Mouse (Mus musculus) myocyte (in vitro differentiated cells): ENCODE results near the gene Cfap100. TPM values are rescaled to one million over a fixed set of nuclear protein-coding genes. Genes with fewer than 3 reads are reported as not detected.
A peak's percentile ranks its signal among the peaks of the same experiment; 100 is the strongest.

Experiments
- H3K27me3 ChIP-seq: one replicate; pipeline ENCODE4 v1.6.1; 2011; ENCODE audit not compliant: control insufficient read depth, insufficient read depth, insufficient read length
- H3K36me3 ChIP-seq: one replicate; pipeline ENCODE4 v1.6.1; 2011; ENCODE audit not compliant: control insufficient read depth, insufficient read depth
- H3K4me2 ChIP-seq: one replicate; pipeline ENCODE4 v1.6.1; 2011; ENCODE audit warnings: low read depth, control low read depth
- H3K4me3 ChIP-seq: one replicate; pipeline ENCODE4 v1.5.1; 2011; ENCODE audit warnings: mild to moderate bottlenecking, control low read depth, moderate library complexity
- H3K79me2 ChIP-seq: one replicate; pipeline ENCODE4 v1.6.1; 2011; ENCODE audit not compliant: control insufficient read depth, insufficient read depth
- H3ac ChIP-seq: one replicate; pipeline ENCODE4 v1.6.1; 2011; ENCODE audit not compliant: control insufficient read depth, insufficient read length
- CEBPB ChIP-seq: IDR thresholded peaks from 2 replicates; pipeline ENCODE4 v1.6.1; 2011; ENCODE audit warnings: mild to moderate bottlenecking, moderate library complexity; ENCODE audit not compliant: poor library complexity, insufficient read depth, severe bottlenecking
- E2F4 ChIP-seq: IDR thresholded peaks from one replicate; pipeline ENCODE4 v1.6.1; 2011; ENCODE audit warnings: mild to moderate bottlenecking, control low read depth, moderate library complexity; ENCODE audit not compliant: insufficient read depth
- MAX ChIP-seq: IDR thresholded peaks from one replicate; pipeline ENCODE4 v1.6.1; 2011; ENCODE audit warnings: low read depth, mild to moderate bottlenecking, control low read depth
- MYOD1 ChIP-seq, 3 experiments: IDR thresholded peaks; one replicate each; pipeline ENCODE4 v1.6.1; 2011; ENCODE audit warnings: control low read depth in 2 of 3, low read depth in 2 of 3, mild to moderate bottlenecking in 2 of 3, moderate library complexity in 1 of 3; ENCODE audit not compliant: insufficient read length in 2 of 3, control insufficient read depth in 1 of 3
- MYOG ChIP-seq, 3 experiments: IDR thresholded peaks; one replicate each; pipeline ENCODE4 v1.6.1; 2011; ENCODE audit warnings: control low read depth in 2 of 3, low read depth in 2 of 3, mild to moderate bottlenecking in 2 of 3; ENCODE audit not compliant: insufficient read length in 2 of 3, control insufficient read depth in 1 of 3, insufficient read depth in 1 of 3
- POLR2A ChIP-seq: IDR thresholded peaks from one replicate; pipeline ENCODE4 v1.6.1; 2011; ENCODE audit warnings: low read depth, mild to moderate bottlenecking, control low read depth, moderate library complexity; ENCODE audit not compliant: insufficient read length
- POLR2AphosphoS2 ChIP-seq: IDR thresholded peaks from one replicate; pipeline ENCODE4 v1.6.1; 2011; ENCODE audit warnings: low read depth, control low read depth; ENCODE audit not compliant: insufficient read length
- REST ChIP-seq: IDR thresholded peaks from one replicate; pipeline ENCODE4 v1.6.1; 2011; ENCODE audit warnings: mild to moderate bottlenecking, control low read depth, moderate library complexity; ENCODE audit not compliant: insufficient read depth, insufficient read length
- SRF ChIP-seq: IDR thresholded peaks from one replicate; pipeline ENCODE4 v1.6.1; 2011; ENCODE audit warnings: low read depth; ENCODE audit not compliant: control insufficient read depth, insufficient read length
- TCF12 ChIP-seq: IDR thresholded peaks from one replicate; pipeline ENCODE4 v1.6.1; 2011; ENCODE audit warnings: mild to moderate bottlenecking, control low read depth; ENCODE audit not compliant: poor library complexity, insufficient read depth, severe bottlenecking
- TCF3 ChIP-seq: IDR thresholded peaks from one replicate; pipeline ENCODE4 v1.6.1; 2011; ENCODE audit warnings: low read depth, control low read depth; ENCODE audit not compliant: insufficient read length
- USF1 ChIP-seq: IDR thresholded peaks from one replicate; pipeline ENCODE4 v1.6.1; 2011; ENCODE audit warnings: low read depth, mild to moderate bottlenecking, control low read depth, moderate library complexity
- polyA plus RNA-seq: library from polyadenylated mRNA; unstranded; fragments of >200 nt; fragmentation: generic; extraction: Trizol; gene quantifications from one replicate; pipeline ENCODE4 v1.2.1, GENCODE M21; 2012; ENCODE audit warnings: missing spikeins

The Cfap100 gene
- polyA plus RNA-seq, 1 experiment, result 0.02 TPM

- Histone ChIP-seq H3ac (no peak overlapping the region), H3K4me2 (no peak overlapping the region), H3K36me3 (no peaks in the 10 kb centered on the region), H3K4me3 (peak overlapping the region; percentile 18), H3K79me2 (no peaks in the 10 kb centered on the region), H3K27me3 (peaks cover 35% of the 10 kb centered on the region)
- TF ChIP-seq MYOG (IDR thresholded peaks at IDR 0.05; ENCODE audit: control insufficient read depth in 1 of 3, insufficient read depth in 1 of 3, insufficient read length in 2 of 3, low read depth in 2 of 3) (no peak), POLR2AphosphoS2 (no peak), USF1 (no peak), POLR2A (no peak), REST (no peak), SRF (no peak), TCF3 (no peak), MYOD1 (IDR thresholded peaks at IDR 0.05; ENCODE audit: control insufficient read depth in 1 of 3, insufficient read length in 2 of 3, low read depth in 2 of 3) (no peak), TCF12 (no peak), CEBPB (no peak), MAX (no peak), E2F4 (no peak)
These were observed 40.4 kb upstream of the Cfap100 start for GRCm38 (mm10) chr6:90469041-90469440.

- no peaks in the 10 kb centered on the region for H3K36me3 ChIP-seq
- no peak overlapping the region for H3ac ChIP-seq
- H3K4me2 ChIP-seq, result peak overlapping the region; percentile 38
- peak overlapping the region; percentile 18 for H3K4me3 ChIP-seq
- peaks cover 33% of the 10 kb centered on the region for H3K27me3 ChIP-seq
- no peaks in the 10 kb centered on the region for H3K79me2 ChIP-seq
- TF ChIP-seq E2F4 (no peak), SRF (no peak)
These were observed 39.6 kb upstream of the Cfap100 start for GRCm38 (mm10) chr6:90468216-90468615.

- Histone ChIP-seq H3K4me2 (peak overlapping the region; percentile 60), H3K27me3 (peaks cover 33% of the 10 kb centered on the region), H3K79me2 (no peaks in the 10 kb centered on the region), H3ac (no peak overlapping the region), H3K4me3 (peak overlapping the region; percentile 18), H3K36me3 (no peaks in the 10 kb centered on the region)
- TF ChIP-seq POLR2AphosphoS2 (no peak), CEBPB (no peak), MYOG (IDR thresholded peaks at IDR 0.05; ENCODE audit: control insufficient read depth in 1 of 3, insufficient read depth in 1 of 3, insufficient read length in 2 of 3, low read depth in 2 of 3) (no peak), TCF12 (no peak), POLR2A (no peak), SRF (no peak), MYOD1 (IDR thresholded peaks at IDR 0.05; ENCODE audit: control insufficient read depth in 1 of 3, insufficient read length in 2 of 3, low read depth in 2 of 3) (no peak), USF1 (no peak), REST (no peak), E2F4 (no peak)
These were observed 38.3 kb upstream of the Cfap100 start for GRCm38 (mm10) chr6:90466847-90467410.

GRCm38 (mm10) chr6:90466079-90466478, 37.5 kb upstream of the Cfap100 start:
- H3K36me3 ChIP-seq, result no peaks in the 10 kb centered on the region
- H3K4me2 ChIP-seq, result peak overlapping the region; percentile 60
- peaks cover 36% of the 10 kb centered on the region for H3K27me3 ChIP-seq
- no peaks in the 10 kb centered on the region for H3K79me2 ChIP-seq
- TF ChIP-seq POLR2A, result peak; percentile 71
- TF ChIP-seq REST, result no peak
- TF ChIP-seq E2F4, result no peak
- no peak for TF ChIP-seq MAX
- no peak for TF ChIP-seq MYOG (IDR thresholded peaks at IDR 0.05; ENCODE audit: control insufficient read depth in 1 of 3, insufficient read depth in 1 of 3, insufficient read length in 2 of 3, low read depth in 2 of 3)
- TF ChIP-seq MYOD1 (IDR thresholded peaks at IDR 0.05; ENCODE audit: control insufficient read depth in 1 of 3, insufficient read length in 2 of 3, low read depth in 2 of 3), result no peak
- TF ChIP-seq TCF12, result no peak
- peak; percentile 55 for TF ChIP-seq POLR2AphosphoS2
- TF ChIP-seq SRF, result no peak
- TF ChIP-seq TCF3, result no peak
- TF ChIP-seq CEBPB, result peak; percentile 96
- no peak for TF ChIP-seq USF1
- peak overlapping the region; percentile 18 for H3K4me3 ChIP-seq
- no peak overlapping the region for H3ac ChIP-seq

GRCm38 (mm10) chr6:90465028-90465640, 36.5 kb upstream of the Cfap100 start:
- H3ac ChIP-seq, result no peak overlapping the region
- H3K36me3 ChIP-seq, result no peaks in the 10 kb centered on the region
- no peaks in the 10 kb centered on the region for H3K79me2 ChIP-seq
- peak overlapping the region; percentile 18 for H3K4me3 ChIP-seq
- H3K4me2 ChIP-seq, result peak overlapping the region; percentile 60
- TF ChIP-seq USF1 (no peak), MYOD1 (IDR thresholded peaks at IDR 0.05; ENCODE audit: control insufficient read depth in 1 of 3, insufficient read length in 2 of 3, low read depth in 2 of 3) (no peak), E2F4 (no peak), TCF12 (no peak), CEBPB (no peak), MYOG (IDR thresholded peaks at IDR 0.05; ENCODE audit: control insufficient read depth in 1 of 3, insufficient read depth in 1 of 3, insufficient read length in 2 of 3, low read depth in 2 of 3) (no peak), POLR2A (no peak), POLR2AphosphoS2 (no peak), TCF3 (no peak), REST (no peak), SRF (no peak), MAX (no peak)
- H3K27me3 ChIP-seq, result peaks cover 38% of the 10 kb centered on the region
